Mouse (Mus musculus) heart, embryonic 11.5 days (tissue): ENCODE results near the gene Tor4a. TPM values are rescaled to one million over a fixed set of nuclear protein-coding genes. Genes with fewer than 3 reads are reported as not detected.

ENCODE experiments used
- polyA plus RNA-seq: library from polyadenylated mRNA; unstranded; fragments of >200 nt; fragmentation: Nextera tagmentation; extraction: Ambion mirVana; gene quantifications from 2 replicates; pipeline ENCODE4 v1.2.1, GENCODE M21; 2014

Gene Tor4a
- polyA plus RNA-seq, 1 experiment from 2014 or later, result 5.9 TPM

Other genes starting within 250 kb of the Tor4a start
- gene Zmynd19, start 247.1 kb downstream of the Tor4a start, polyA plus RNA-seq, result 12.5 and 19.7 TPM in 2 replicates
- 17.2 and 22.0 TPM in 2 replicates for gene Dph7, start 234.5 kb downstream of the Tor4a start, polyA plus RNA-seq
- gene Mrpl41, start 221.8 kb downstream of the Tor4a start, polyA plus RNA-seq, result 123 and 137 TPM in 2 replicates
- gene Pnpla7, start 220.9 kb downstream of the Tor4a start, polyA plus RNA-seq, result 6.9 and 8.1 TPM in 2 replicates
- 32.9 and 37.7 TPM in 2 replicates for gene Nsmf, start 142.5 kb downstream of the Tor4a start, polyA plus RNA-seq
- not detected in 2 replicates for gene Entpd8, start 116.6 kb downstream of the Tor4a start, polyA plus RNA-seq
- 0.10 TPM in 1 of 2 replicates, not detected in the other for gene Noxa1, start 101.7 kb downstream of the Tor4a start, polyA plus RNA-seq
- 4.5 and 4.8 TPM in 2 replicates for gene Nrarp, start 16.1 kb downstream of the Tor4a start, polyA plus RNA-seq
- gene Nelfb, start 14.6 kb upstream of the Tor4a start, polyA plus RNA-seq, result 62.9 and 69.0 TPM in 2 replicates
- gene Stpg3, start 17.8 kb upstream of the Tor4a start, polyA plus RNA-seq, result not detected in 2 replicates
- 0.44 TPM in 1 of 2 replicates, not detected in the other for gene Fam166a, start 21.9 kb upstream of the Tor4a start, polyA plus RNA-seq
- gene Tubb4b, start 27.8 kb upstream of the Tor4a start, polyA plus RNA-seq, result 449 and 481 TPM in 2 replicates
- not detected in 2 replicates for gene Slc34a3, start 37.5 kb upstream of the Tor4a start, polyA plus RNA-seq
- gene Rnf224, start 39.9 kb upstream of the Tor4a start, polyA plus RNA-seq, result 0.42 TPM in 1 of 2 replicates, not detected in the other
- gene Rnf208, start 45.4 kb upstream of the Tor4a start, polyA plus RNA-seq, result 5.2 and 7.1 TPM in 2 replicates
- gene Cysrt1, start 45.6 kb upstream of the Tor4a start, polyA plus RNA-seq, result not detected in 2 replicates
- 2.5 and 2.9 TPM in 2 replicates for gene AL732309.1, start 50.0 kb upstream of the Tor4a start, polyA plus RNA-seq
- gene Tmem203, start 58.6 kb upstream of the Tor4a start, polyA plus RNA-seq, result 12.9 and 16.0 TPM in 2 replicates
- 3.3 TPM in 2 replicates for gene Tprn, start 65.7 kb upstream of the Tor4a start, polyA plus RNA-seq
- gene Ssna1, start 75.6 kb upstream of the Tor4a start, polyA plus RNA-seq, result 156 and 175 TPM in 2 replicates
- gene Anapc2, start 75.6 kb upstream of the Tor4a start, polyA plus RNA-seq, result 73.0 and 76.1 TPM in 2 replicates
- not detected in 2 replicates for gene Tmem210, start 91.3 kb upstream of the Tor4a start, polyA plus RNA-seq
- not detected in 2 replicates for gene Lrrc26, start 93.0 kb upstream of the Tor4a start, polyA plus RNA-seq
- gene Grin1, start 122.3 kb upstream of the Tor4a start, polyA plus RNA-seq, result 0.96 and 1.1 TPM in 2 replicates
- gene Man1b1, start 135.5 kb upstream of the Tor4a start, polyA plus RNA-seq, result 47.9 and 68.4 TPM in 2 replicates
- gene Dpp7, start 159.5 kb upstream of the Tor4a start, polyA plus RNA-seq, result 13.1 and 14.0 TPM in 2 replicates
- 10.8 and 11.2 TPM in 2 replicates for gene Uap1l1, start 168.8 kb upstream of the Tor4a start, polyA plus RNA-seq
- 16.0 and 18.2 TPM in 2 replicates for gene Sapcd2, start 175.4 kb upstream of the Tor4a start, polyA plus RNA-seq
- gene Entpd2, start 199.0 kb upstream of the Tor4a start, polyA plus RNA-seq, result 0.18 and 0.20 TPM in 2 replicates
- gene Npdc1, start 202.5 kb upstream of the Tor4a start, polyA plus RNA-seq, result 16.8 and 18.9 TPM in 2 replicates
- gene Fut7, start 226.4 kb upstream of the Tor4a start, polyA plus RNA-seq, result not detected in 2 replicates
- 2.0 and 3.4 TPM in 2 replicates for gene Abca2, start 231.8 kb upstream of the Tor4a start, polyA plus RNA-seq